Mouse (Mus musculus): ENCODE data around the gene Jmjd7.
A peak's percentile ranks its signal among the peaks of the same experiment; 100 is the strongest.

The Jmjd7 gene

DNA sequence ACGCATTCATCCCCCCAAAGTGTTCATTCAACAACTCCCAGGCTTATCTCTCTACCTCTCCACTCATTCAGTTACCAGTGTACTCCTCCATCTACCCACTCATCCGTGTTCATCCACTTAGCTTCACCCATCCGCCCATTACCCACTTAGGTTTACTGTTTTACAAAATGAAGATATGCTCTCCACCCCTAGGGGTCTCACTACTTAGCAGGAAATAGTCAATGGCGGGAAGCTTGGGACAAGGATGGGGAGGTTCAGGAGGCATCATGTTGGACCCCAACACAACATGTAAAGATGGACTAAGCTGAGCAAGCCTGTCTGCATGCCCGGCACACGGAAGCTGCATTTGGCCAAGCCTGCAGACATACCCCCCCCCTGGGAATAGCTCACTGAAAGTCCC lies 37.4 kb downstream of the Jmjd7 start:
- no peak for DNase-seq

GRCm38 (mm10) chr2:120065243-120065642 lies 38.0 kb downstream of the Jmjd7 start:
- DNase-seq: no peak

DNA sequence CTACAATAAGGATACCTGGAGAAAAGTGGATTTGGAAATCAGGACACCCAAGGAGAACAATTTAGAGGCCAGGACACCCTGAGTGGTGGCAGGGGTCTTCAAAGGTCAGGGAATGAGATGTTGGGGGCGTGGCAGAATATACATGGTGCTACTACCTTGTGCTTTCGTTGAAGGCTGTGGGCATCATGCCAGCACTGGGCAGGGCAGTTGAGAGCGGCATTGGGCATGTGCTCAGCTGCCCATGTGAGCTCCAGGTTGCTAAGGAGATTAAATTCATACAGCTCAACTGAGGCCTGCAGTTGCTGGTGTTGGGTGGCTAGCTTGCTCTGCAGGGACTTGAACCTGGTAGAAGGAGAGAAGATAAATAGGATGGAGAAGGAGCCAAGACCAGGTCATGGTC lies 38.9 kb downstream of the Jmjd7 start:
- no peak for DNase-seq

DNA sequence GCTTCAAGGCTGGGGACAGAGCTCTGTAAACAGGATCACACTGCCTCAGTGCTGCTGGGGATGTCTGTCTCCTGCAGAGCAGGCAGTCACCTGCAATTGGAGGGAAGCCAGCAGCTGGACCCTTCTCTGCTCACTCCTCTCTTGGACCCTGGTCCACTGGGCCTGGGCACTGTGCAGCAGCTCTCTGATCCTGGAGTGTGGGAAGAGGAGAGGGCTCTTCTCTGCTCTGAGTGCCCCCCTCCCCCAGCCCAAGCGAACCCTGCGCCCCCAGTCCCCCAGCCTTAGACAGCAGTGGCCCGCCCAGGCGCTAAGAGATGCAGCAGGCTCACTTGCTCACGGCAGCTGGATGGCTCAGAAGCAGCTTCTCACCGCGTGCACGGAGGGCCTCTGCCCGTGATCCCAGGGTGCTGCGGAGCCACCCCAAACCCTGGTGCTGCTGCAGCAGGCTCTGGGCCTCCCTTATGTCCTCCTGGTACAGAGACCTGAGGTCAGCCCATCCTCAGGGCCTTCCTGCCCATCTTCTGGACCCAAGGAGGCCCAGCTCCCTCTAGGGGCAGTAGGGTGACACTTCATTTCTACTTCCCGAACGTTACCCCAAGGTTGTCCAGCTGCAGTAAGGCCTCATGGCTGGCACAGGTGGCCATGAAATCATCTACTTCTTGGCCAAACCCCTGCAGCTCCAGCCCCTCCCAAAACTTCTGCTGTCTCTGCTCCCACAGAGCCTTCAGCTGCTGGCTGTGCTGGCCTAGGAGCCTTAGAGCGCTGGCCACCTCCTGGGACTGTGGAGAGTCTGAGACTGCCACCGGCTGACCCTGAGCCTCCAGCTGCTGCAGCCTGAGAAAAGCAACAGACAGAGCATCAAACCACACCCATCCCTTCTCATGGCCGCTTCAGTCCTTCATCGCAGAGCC lies 41.5 kb downstream of the Jmjd7 start:
- DNase-seq: no peak

DNA sequence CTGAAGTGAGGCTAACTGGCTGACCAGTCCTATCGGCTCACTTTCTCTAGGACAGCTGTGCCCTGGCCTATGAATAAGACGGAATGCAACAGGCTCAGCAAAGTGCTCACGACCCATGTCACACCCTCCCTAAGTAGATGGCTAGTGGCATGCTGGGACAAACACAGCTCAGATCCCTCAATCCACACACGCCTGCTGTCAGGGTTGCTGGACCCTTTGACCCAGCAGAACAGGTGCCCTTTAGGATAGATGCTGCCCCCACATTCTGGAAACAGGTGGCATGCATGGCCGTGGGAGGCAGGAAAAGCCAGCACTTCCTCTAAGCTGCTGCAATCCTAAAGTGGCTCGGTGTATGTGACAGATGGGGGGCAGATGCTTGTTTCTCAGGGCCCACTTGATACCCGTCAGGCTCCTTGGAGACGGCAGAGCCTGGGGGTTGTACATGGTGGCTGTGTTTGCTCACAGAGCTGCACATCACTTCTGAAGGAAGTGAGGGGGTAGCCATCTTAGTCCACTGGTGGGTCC lies 42.2 kb downstream of the Jmjd7 start:
- peak; percentile 21 for DNase-seq

DNA sequence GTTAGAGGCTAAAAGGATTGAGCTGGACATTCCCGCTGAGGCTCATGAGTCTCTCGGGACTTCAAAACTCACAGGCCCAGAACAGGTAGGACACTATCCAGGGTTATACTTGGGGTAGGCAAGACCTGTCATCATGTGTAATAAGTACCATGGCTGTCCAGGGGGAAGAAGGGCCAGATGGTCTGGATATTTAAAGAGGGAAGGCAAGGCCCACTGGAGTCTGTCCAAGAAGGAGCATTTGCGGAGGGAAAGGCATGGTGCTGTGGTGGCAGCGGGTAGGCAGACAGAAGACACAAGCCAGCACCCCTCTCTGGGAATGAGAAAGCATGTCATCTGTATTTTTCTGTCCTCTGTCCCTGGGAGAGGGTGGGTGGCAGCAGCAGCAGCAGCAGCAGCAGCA lies 46.8 kb downstream of the Jmjd7 start:
- no peak for DNase-seq

DNA sequence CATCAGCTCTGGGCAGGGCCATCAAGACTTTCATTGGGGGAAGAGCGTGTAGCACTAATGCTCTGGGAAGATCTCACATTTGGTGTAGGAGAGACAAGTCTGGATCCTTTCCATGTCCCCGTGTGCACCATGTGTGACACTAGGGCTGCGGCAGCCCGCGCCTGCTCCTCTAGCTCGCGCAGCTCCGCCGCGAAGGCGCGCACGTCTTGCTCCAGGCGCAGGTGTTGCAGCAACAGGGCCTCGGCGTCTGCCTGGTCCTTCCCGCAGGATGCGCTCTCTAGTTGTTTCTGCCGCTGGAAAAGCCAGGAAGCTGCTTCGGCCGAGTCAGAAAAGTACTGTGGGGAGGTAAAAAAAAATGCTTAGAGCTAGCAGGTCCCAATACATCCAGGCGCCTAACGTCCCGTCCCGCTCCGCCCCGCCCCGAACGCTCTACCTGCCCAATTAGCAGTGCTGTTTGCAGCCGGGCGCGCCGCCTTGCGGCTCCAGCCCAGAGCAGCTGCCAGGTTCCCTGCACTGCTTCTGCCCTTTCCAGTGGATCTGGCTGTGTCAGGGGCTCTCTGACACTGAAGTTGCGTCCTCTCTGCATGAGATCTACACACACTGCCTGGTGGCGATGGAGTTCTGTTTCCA lies 48.9 kb downstream of the Jmjd7 start:
- peak; percentile 26 for DNase-seq

All from right cerebral cortex, postnatal 4 days (tissue).